Mouse (Mus musculus): Measurements from ENCODE around the gene Tmem145. TPM values are rescaled to one million over a fixed set of nuclear protein-coding genes. Genes with fewer than 3 reads are reported as not detected.

Tmem145 gene
- total RNA-seq, 4 experiments from 2014 or later, result 0.14 TPM; not detected in 3

DNA sequence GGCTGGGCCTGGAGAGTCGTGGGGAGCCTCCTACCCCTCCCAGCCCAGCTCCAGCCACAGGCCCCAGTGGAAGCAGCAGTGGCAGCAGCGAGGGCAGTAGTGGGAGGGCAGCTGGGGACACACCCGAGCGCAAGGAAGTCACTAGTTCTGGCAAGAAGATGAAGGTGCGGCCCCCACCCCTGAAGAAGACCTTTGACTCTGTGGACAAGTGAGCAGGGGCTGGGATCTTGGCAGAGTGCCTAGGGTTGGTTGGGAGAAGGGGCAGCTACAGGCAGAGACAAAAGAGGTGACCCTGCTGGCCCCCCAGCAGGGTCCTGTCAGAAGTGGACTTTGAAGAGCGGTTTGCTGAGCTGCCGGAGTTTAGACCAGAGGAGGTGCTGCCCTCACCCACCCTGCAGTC, 13.8 kb upstream of the Tmem145 start:
- no peak for DNase-seq (ENCODE audit: low spot score)

DNA sequence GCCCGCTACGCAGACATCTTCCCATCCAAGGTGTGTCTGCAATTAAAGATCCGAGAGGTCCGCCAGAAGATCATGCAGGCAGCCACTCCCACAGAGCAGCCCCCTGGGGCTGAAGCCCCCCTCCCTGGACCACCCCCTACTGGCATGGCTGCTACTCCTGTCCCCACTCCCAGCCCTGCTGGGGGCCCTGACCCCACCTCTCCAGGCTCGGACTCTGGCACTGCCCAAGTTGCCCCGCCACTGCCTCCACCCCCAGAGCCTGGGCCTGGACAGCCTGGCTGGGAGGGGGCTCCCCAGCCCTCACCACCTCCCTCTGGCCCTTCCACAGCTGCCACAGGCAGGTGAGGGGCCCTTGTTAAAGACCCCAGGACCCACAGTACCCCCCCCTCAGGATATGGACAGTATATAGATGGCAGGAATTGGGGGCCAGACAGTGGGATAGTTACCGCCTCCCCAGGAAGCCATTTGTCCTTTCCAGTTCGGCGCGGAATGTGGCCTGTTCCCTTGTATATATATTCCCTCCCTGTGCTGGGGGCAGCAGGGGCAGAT, 12.6 kb upstream of the Tmem145 start:
- DNase-seq (ENCODE audit: low spot score), result no peak

DNA sequence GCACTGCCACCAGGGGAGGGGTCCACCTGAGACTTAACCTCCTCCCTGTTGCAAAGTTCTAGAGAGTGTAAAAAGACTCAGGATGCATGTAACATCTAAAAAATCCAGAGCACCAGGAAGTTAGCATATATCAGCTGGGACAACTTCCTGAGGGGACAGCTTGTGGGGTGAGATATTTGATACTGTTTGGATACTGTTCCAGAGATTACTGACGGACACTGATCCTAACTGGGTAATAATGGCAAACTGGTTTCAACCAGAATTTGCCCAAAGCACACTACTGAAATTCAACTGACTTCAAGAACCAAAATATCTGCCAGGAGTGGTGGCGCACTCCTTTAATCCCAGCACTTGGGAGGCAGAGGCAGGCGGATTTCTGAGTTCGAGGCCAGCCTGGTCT, 11.4 kb upstream of the Tmem145 start:
- DNase-seq (ENCODE audit: low spot score), result no peak

DNA sequence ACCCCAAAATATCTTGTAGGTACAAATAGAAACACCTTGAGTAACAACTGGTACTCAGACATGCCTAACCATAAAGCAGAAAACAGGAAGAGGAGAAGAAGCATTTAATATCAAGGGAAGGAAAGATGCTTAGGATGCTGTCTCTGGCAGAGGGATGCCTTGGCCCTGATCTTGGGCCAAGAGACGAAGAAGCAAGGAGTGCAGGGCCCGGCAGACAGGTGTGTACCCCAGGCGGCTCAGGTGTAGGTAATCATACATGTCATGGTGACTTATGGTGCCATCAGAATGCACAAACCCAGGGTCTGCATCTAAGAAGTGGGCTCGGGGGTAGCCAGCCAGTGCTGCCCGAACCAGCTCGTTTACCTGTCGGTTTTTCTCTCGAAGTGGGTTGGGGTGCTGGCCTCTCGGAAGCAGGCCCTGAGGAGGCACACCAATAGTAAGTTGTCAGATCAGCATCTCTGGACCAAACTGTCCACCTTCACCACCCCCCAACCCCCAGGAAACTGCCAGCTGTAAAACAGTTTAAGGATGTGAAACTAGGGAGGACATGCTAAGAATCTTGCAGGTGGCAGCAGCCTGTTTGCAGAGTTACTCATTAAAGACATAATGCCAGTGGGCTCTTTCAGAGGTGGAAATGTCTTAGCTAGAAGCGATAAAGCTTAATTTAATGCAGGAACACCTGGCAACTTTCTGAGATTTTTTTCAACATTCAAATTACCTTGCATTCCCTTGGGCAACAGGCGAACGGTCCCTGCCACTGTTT, 10.8 kb upstream of the Tmem145 start:
- DNase-seq (ENCODE audit: low spot score), result no peak

GRCm38 (mm10) chr7:25296945-25297453, 8.9 kb upstream of the Tmem145 start:
- no peak for DNase-seq (ENCODE audit: low spot score)

DNA sequence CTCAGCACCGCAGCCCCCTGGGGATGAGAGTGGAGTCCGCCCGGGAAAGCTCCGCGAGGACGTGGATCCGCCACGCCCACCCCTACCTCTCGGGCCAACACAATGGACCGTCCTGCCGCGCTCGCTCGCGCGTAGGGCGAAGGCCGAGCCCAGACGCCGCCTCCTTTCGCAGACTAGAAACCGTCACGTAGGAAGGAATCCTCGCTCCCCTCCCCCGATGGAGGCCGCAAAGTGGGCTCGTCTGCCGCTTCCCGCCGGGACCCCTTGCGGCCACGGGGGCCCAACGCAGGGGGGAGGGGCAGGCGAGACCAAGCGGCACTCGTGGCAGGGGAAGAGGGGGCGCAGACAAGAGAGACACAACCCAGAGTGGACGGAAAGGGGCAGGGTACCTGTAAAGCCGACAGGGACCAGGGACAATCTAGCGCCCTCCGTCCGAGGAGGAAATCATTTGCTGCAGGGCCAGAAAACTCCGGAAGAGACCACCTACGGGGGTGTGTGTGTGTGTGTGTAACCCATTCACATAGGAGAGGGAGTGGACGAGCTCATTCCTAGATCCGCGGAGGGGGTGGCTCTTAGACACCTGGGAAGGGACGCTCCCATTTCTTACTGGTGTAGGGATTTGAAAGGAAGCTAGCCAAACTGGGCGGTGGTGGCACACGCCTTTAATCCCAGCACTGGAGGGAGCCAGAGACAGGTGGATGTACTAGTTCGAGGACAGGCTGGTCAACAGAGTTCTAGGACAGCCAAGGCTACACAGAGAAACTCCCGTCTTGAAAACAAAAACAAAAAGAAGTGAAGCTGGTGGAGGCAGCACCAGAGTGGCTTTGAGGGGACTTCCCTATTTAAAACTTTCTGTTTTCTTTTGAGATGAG, 8.2 kb upstream of the Tmem145 start, which contains the start of gene Pafah1b3:
TSS of gene Pafah1b3 (minus strand) at position 533 of the 872 bp plus-strand sequence.
- peak; percentile 58 for DNase-seq (ENCODE audit: low spot score)

GRCm38 (mm10) chr7:25301063-25301462, 4.8 kb upstream of the Tmem145 start, which contains the start of gene Prr19:
Gene Prr19 (plus strand): TSS chr7:25301411.
- no peak for DNase-seq (ENCODE audit: low spot score)

- DNase-seq (ENCODE audit: low spot score), result no peak
Observed at GRCm38 (mm10) chr7:25303003-25303684, 2.8 kb upstream of the Tmem145 start.

GRCm38 (mm10) chr7:25303685-25304006, 2.3 kb upstream of the Tmem145 start:
- no peak for DNase-seq (ENCODE audit: low spot score)

- DNase-seq (ENCODE audit: low spot score), result no peak
Observed at GRCm38 (mm10) chr7:25305481-25305880, 425 bp upstream of the Tmem145 start.

DNA sequence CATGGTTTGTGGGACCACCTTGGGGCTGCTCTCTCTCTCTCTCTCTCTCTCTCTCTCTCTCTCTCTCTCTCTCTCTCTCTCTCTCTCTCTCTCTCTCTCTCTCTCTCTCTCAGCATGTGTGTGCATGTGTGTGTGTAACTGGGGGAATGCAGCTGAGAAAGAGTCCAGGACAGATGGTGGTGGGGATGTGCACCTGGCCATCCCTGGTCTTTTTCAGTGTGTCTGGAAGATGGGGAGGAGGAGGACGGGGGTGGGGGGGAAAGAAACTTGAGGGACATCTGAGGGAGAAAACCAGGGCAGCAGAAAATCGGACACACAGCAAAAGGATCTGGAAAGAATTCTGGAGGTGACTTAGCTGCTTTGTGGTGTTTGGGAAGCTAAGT, 699 bp downstream of the Tmem145 start:
- no peak for DNase-seq (ENCODE audit: low spot score)

GRCm38 (mm10) chr7:25308702-25309318, 2.9 kb downstream of the Tmem145 start:
- DNase-seq (ENCODE audit: low spot score), result no peak

DNA sequence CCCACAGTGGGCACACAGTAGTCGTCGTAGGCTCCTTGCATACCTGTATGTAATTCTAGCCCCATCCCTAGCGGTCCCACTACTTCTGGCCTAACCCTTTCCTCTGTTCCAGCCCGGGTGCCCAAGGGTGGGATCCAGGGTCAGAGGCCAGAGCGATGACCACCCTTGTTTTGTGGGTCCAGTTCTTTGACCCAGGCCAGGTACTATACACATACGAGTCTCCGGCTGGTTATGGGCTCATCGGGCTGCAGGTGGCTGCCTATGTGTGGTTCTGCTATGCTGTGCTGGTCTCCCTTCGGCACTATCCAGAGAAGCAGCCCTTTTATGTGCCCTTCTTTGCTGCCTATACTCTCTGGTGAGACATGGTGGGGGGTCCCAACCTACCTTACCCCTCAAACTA, 3.5 kb downstream of the Tmem145 start:
- no peak for DNase-seq (ENCODE audit: low spot score)

GRCm38 (mm10) chr7:25311193-25311592, 5.3 kb downstream of the Tmem145 start:
- no peak for DNase-seq (ENCODE audit: low spot score)

DNA sequence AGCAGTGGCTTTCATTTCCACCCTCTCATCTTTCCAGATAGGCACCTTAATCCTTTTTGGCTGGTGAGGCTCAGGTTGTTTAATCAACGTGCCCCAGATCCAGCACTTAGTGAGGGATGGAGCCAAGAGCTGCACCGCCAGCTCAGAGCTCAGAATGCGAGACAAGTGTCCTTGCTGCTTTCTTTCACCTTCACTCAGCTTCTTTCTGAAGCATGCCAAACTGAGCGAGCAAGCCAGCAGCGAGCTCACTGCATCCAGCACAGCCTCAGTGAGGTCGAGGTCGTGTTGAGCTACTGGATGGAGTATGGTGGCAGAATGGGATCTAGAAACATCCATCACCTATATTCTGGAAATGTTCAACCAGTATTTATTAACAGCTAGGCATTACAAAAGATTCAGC, 7.4 kb downstream of the Tmem145 start:
- DNase-seq (ENCODE audit: low spot score), result no peak

- DNase-seq (ENCODE audit: low spot score), result no peak
Observed at GRCm38 (mm10) chr7:25314606-25315305, 8.8 kb downstream of the Tmem145 start.

DNA sequence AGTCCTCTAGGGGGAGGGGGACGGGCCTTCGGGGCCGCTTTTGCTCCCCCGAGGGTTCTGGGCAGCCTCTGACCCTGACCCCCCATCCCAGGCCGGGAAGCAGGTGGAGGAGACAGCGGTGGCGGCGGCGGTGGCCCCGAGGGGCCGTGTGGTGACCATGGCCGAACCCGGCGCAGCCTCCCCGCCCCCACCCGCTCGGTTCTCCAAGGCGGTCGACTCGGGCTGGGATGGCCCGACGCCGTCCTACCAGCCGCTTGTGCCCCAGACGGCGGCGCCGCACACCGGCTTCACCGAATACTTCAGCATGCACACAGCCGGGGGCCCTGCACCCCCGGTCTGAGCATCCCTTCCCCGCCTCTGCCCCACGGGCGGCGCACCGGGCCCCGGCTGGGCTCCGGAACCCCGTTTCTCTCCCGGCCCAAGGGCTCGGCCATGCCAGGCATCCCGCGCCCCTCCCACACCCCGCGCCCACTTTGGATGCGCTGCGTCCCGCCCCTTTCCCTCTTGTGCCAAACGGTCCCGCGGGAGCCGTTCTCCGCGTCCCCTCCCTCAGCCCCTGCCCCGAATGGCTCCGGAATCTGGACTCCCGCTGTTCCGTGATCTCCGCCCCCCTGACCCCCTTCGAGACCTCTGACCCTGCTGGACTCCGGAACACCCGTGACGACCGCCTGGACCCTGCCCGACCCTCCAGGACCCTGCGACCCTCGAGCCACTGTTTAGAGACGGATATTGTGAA, 9.6 kb downstream of the Tmem145 start:
- no peak for DNase-seq (ENCODE audit: low spot score)

GRCm38 (mm10) chr7:25316532-25317445, 10.9 kb downstream of the Tmem145 start, which contains the start of gene Megf8:
Gene Megf8 (plus strand): TSS chr7:25317164.
- peak; percentile 98 for DNase-seq (ENCODE audit: low spot score)

Measured in heart, adult 8-10 months (tissue).